Mouse (Mus musculus): ENCODE data around the gene Pygb.

Gene Pygb

GRCm38 (mm10) chr2:150793320-150793719 lies 6.8 kb downstream of the Pygb start:
- no peak for DNase-seq (ENCODE audit: low spot score)

- DNase-seq (ENCODE audit: low spot score), result no peak
These were observed 11.5 kb downstream of the Pygb start for GRCm38 (mm10) chr2:150798084-150798483.

GRCm38 (mm10) chr2:150800616-150801015 lies 14.1 kb downstream of the Pygb start:
- no peak for DNase-seq (ENCODE audit: low spot score)

- no peak for DNase-seq (ENCODE audit: low spot score)
These were observed 16.5 kb downstream of the Pygb start for GRCm38 (mm10) chr2:150803035-150803434.

GRCm38 (mm10) chr2:150808381-150808780 lies 21.8 kb downstream of the Pygb start:
- no peak for DNase-seq (ENCODE audit: low spot score)

GRCm38 (mm10) chr2:150808812-150809211 lies 22.3 kb downstream of the Pygb start:
- no peak for DNase-seq (ENCODE audit: low spot score)

GRCm38 (mm10) chr2:150810603-150811002 lies 24.1 kb downstream of the Pygb start:
- no peak for DNase-seq (ENCODE audit: low spot score)

- no peak for DNase-seq (ENCODE audit: low spot score)
These were observed 26.3 kb downstream of the Pygb start for GRCm38 (mm10) chr2:150812816-150813215.

- no peak for DNase-seq (ENCODE audit: low spot score)
These were observed 30.3 kb downstream of the Pygb start for GRCm38 (mm10) chr2:150816676-150817402.

GRCm38 (mm10) chr2:150818742-150819141 lies 32.2 kb downstream of the Pygb start:
- no peak for DNase-seq (ENCODE audit: low spot score)

GRCm38 (mm10) chr2:150820720-150821119 lies 34.2 kb downstream of the Pygb start:
- no peak for DNase-seq (ENCODE audit: low spot score)

GRCm38 (mm10) chr2:150822987-150823386 lies 36.5 kb downstream of the Pygb start:
- DNase-seq (ENCODE audit: low spot score), result no peak

GRCm38 (mm10) chr2:150826426-150826825 lies 39.9 kb downstream of the Pygb start:
- DNase-seq (ENCODE audit: low spot score), result no peak

GRCm38 (mm10) chr2:150828164-150828563 lies 41.6 kb downstream of the Pygb start:
- no peak for DNase-seq (ENCODE audit: low spot score)

GRCm38 (mm10) chr2:150828654-150829053 lies 42.1 kb downstream of the Pygb start:
- DNase-seq (ENCODE audit: low spot score), result no peak

GRCm38 (mm10) chr2:150830011-150830410 lies 43.5 kb downstream of the Pygb start:
- DNase-seq (ENCODE audit: low spot score), result no peak

- DNase-seq (ENCODE audit: low spot score), result no peak
These were observed 44.4 kb downstream of the Pygb start for GRCm38 (mm10) chr2:150830911-150831441.

GRCm38 (mm10) chr2:150832029-150832428 lies 45.5 kb downstream of the Pygb start:
- DNase-seq (ENCODE audit: low spot score), result no peak

GRCm38 (mm10) chr2:150834616-150835015 lies 48.1 kb downstream of the Pygb start:
- no peak for DNase-seq (ENCODE audit: low spot score)

- DNase-seq (ENCODE audit: low spot score), result no peak
These were observed 49.4 kb downstream of the Pygb start for GRCm38 (mm10) chr2:150835975-150836374.

- DNase-seq (ENCODE audit: low spot score), result no peak
These were observed 50.4 kb downstream of the Pygb start for GRCm38 (mm10) chr2:150836906-150837305.

- DNase-seq (ENCODE audit: low spot score), result no peak
These were observed 51.2 kb downstream of the Pygb start for GRCm38 (mm10) chr2:150837781-150838180.

- DNase-seq (ENCODE audit: low spot score), result no peak
These were observed 53.3 kb downstream of the Pygb start for GRCm38 (mm10) chr2:150839686-150840471.
